Mouse (Mus musculus) retina, adult 2 months (tissue): ENCODE results near the gene Lama1.
"Not testable (repeated sequence)": the region's sequence is repeated elsewhere in the genome, so short reads cannot be mapped to it uniquely, and the experiment has no call there.

Experiments used
- DNase-seq: peaks from one replicate; pipeline ENCODE4 v3.0.0-alpha.2; 2012; ENCODE audit warnings: low read depth, low spot score

Lama1 gene

GRCm38 (mm10) chr17:67837351-67838090 is 140.5 kb downstream of the Lama1 start:
- peak; percentile 56 for DNase-seq

- no peak for DNase-seq
Observed at GRCm38 (mm10) chr17:67838948-67839347, 141.9 kb downstream of the Lama1 start.

- not testable (repeated sequence) for DNase-seq
Observed at GRCm38 (mm10) chr17:67841494-67841893, 144.4 kb downstream of the Lama1 start.

GRCm38 (mm10) chr17:67861080-67861630 is 164.1 kb downstream of the Lama1 start:
- DNase-seq, result no peak

GRCm38 (mm10) chr17:67861744-67862535 is 164.9 kb downstream of the Lama1 start:
- peak; percentile 22 for DNase-seq

GRCm38 (mm10) chr17:67864363-67864762 is 167.3 kb downstream of the Lama1 start:
- no peak for DNase-seq

- no peak for DNase-seq
Observed at GRCm38 (mm10) chr17:67864912-67865311, 167.9 kb downstream of the Lama1 start.

- no peak for DNase-seq
Observed at GRCm38 (mm10) chr17:67866026-67866425, 169.0 kb downstream of the Lama1 start.

GRCm38 (mm10) chr17:67866541-67867241 is 169.6 kb downstream of the Lama1 start:
- DNase-seq, result no peak

GRCm38 (mm10) chr17:67869731-67870601 is 172.9 kb downstream of the Lama1 start:
- peak; percentile 47 for DNase-seq
